Mouse (Mus musculus): ENCODE measurements around the gene Hoxd8. TPM values are rescaled to one million over a fixed set of nuclear protein-coding genes. Genes with fewer than 3 reads are reported as not detected.

Gene Hoxd8
- polyA plus RNA-seq, 1 experiment from 2014 or later = not detected

GRCm38 (mm10) chr2:74732513-74733316 is 28.3 kb downstream of the Hoxd8 start:
- 1% methylated on average over 52 of the region's 52 CpGs for WGBS
- no peak overlapping the region for H3K27ac ChIP-seq
- no peak overlapping the region for H3K4me2 ChIP-seq

GRCm38 (mm10) chr2:74733317-74733661 is 28.9 kb downstream of the Hoxd8 start:
- H3K27ac ChIP-seq = no peak overlapping the region
- under 1% methylated on average over 16 of the region's 16 CpGs for WGBS
- H3K4me3 ChIP-seq (replicated peaks) = no peak overlapping the region
- ATAC-seq (ENCODE audit: low FRiP score) = no peak
- H3K36me3 ChIP-seq (replicated peaks) = no peaks in the 10 kb centered on the region
- peaks cover 98% of the 10 kb centered on the region for H3K27me3 ChIP-seq
- H3K4me1 ChIP-seq = 0 out of 2 replicates have a peak, but pooled peaks cover 14% of the 10 kb centered on the region
- no peak overlapping the region for H3K4me2 ChIP-seq
- no peaks in the 10 kb centered on the region for H3K9me3 ChIP-seq
- H3K9ac ChIP-seq = no peak overlapping the region

More at GRCm38 (mm10) chr2:74732513-74733316, 28.3 kb downstream of the Hoxd8 start:
- no peak for ATAC-seq (ENCODE audit: low FRiP score)
- Histone ChIP-seq H3K4me1 (0 out of 2 replicates have a peak, but pooled peaks cover 14% of the 10 kb centered on the region), H3K36me3 (replicated peaks) (no peaks in the 10 kb centered on the region), H3K9me3 (no peaks in the 10 kb centered on the region), H3K27me3 (peaks cover 98% of the 10 kb centered on the region), H3K9ac (no peak overlapping the region), H3K4me3 (replicated peaks) (0 out of 2 replicates have a peak overlapping the region, but pooled peaks have one; percentile 4)

GRCm38 (mm10) chr2:74733765-74734164 is 29.4 kb downstream of the Hoxd8 start:
- peaks cover 98% of the 10 kb centered on the region for H3K27me3 ChIP-seq
- H3K27ac ChIP-seq = no peak overlapping the region
- no peak for ATAC-seq (ENCODE audit: low FRiP score)
- WGBS = 2% methylated on average over 6 of the region's 6 CpGs
- no peaks in the 10 kb centered on the region for H3K36me3 ChIP-seq (replicated peaks)
- no peak overlapping the region for H3K4me3 ChIP-seq (replicated peaks)
- H3K4me1 ChIP-seq = 0 out of 2 replicates have a peak, but pooled peaks cover 14% of the 10 kb centered on the region
- H3K9ac ChIP-seq = no peak overlapping the region
- no peak overlapping the region for H3K4me2 ChIP-seq
- no peaks in the 10 kb centered on the region for H3K9me3 ChIP-seq

- Histone ChIP-seq H3K9ac (no peak overlapping the region), H3K27me3 (peaks cover 98% of the 10 kb centered on the region), H3K36me3 (replicated peaks) (no peaks in the 10 kb centered on the region), H3K27ac (no peak overlapping the region), H3K4me3 (replicated peaks) (no peak overlapping the region), H3K4me1 (0 out of 2 replicates have a peak, but pooled peaks cover 14% of the 10 kb centered on the region), H3K4me2 (no peak overlapping the region), H3K9me3 (no peaks in the 10 kb centered on the region)
- no peak for ATAC-seq (ENCODE audit: low FRiP score)
- 1% methylated on average over 13 of the region's 13 CpGs for WGBS
These were observed 30.0 kb downstream of the Hoxd8 start for GRCm38 (mm10) chr2:74734451-74734850.

GRCm38 (mm10) chr2:74734996-74735811 is 30.8 kb downstream of the Hoxd8 start:
- H3K27me3 ChIP-seq = peaks cover 100% of the 10 kb centered on the region
- H3K27ac ChIP-seq = no peak overlapping the region
- no peak overlapping the region for H3K4me3 ChIP-seq (replicated peaks)
- 0 out of 2 replicates have a peak, but pooled peaks cover 14% of the 10 kb centered on the region for H3K4me1 ChIP-seq
- no peaks in the 10 kb centered on the region for H3K9me3 ChIP-seq
- no peak overlapping the region for H3K4me2 ChIP-seq
- H3K36me3 ChIP-seq (replicated peaks) = no peaks in the 10 kb centered on the region
- 2% methylated on average over 27 of the region's 27 CpGs for WGBS
- no peak overlapping the region for H3K9ac ChIP-seq
- ATAC-seq (ENCODE audit: low FRiP score) = no peak

GRCm38 (mm10) chr2:74735851-74736687 is 31.7 kb downstream of the Hoxd8 start:
- Histone ChIP-seq H3K9me3 (no peaks in the 10 kb centered on the region), H3K4me2 (peak overlapping the region; percentile 33), H3K4me3 (replicated peaks) (no peak overlapping the region), H3K27ac (no peak overlapping the region), H3K36me3 (replicated peaks) (no peaks in the 10 kb centered on the region), H3K9ac (no peak overlapping the region), H3K27me3 (peaks cover 100% of the 10 kb centered on the region), H3K4me1 (0 out of 2 replicates have a peak, but pooled peaks cover 14% of the 10 kb centered on the region)
- under 1% methylated on average over 42 of the region's 42 CpGs for WGBS
- ATAC-seq (ENCODE audit: low FRiP score) = no peak

GRCm38 (mm10) chr2:74736688-74737577 is 32.5 kb downstream of the Hoxd8 start:
- no peaks in the 10 kb centered on the region for H3K36me3 ChIP-seq (replicated peaks)
- H3K27me3 ChIP-seq = peaks cover 100% of the 10 kb centered on the region
- H3K4me2 ChIP-seq = no peak overlapping the region
- H3K4me1 ChIP-seq = 0 out of 2 replicates have a peak, but pooled peaks cover 14% of the 10 kb centered on the region
- no peak for ATAC-seq (ENCODE audit: low FRiP score)
- H3K4me3 ChIP-seq (replicated peaks) = no peak overlapping the region
- H3K27ac ChIP-seq = no peak overlapping the region
- WGBS = 2% methylated on average over 15 of the region's 15 CpGs
- no peaks in the 10 kb centered on the region for H3K9me3 ChIP-seq
- no peak overlapping the region for H3K9ac ChIP-seq

GRCm38 (mm10) chr2:74737578-74738070 is 33.2 kb downstream of the Hoxd8 start:
- H3K36me3 ChIP-seq (replicated peaks) = no peaks in the 10 kb centered on the region
- no peak overlapping the region for H3K27ac ChIP-seq
- ATAC-seq (ENCODE audit: low FRiP score) = no peak
- 0 out of 2 replicates have a peak, but pooled peaks cover 12% of the 10 kb centered on the region for H3K4me1 ChIP-seq
- H3K27me3 ChIP-seq = peaks cover 99% of the 10 kb centered on the region
- H3K9ac ChIP-seq = no peak overlapping the region
- 1% methylated on average over 7 of the region's 7 CpGs for WGBS
- no peak overlapping the region for H3K4me3 ChIP-seq (replicated peaks)
- no peak overlapping the region for H3K4me2 ChIP-seq
- no peaks in the 10 kb centered on the region for H3K9me3 ChIP-seq

- no peak overlapping the region for H3K4me2 ChIP-seq
These were observed 34.4 kb downstream of the Hoxd8 start for GRCm38 (mm10) chr2:74738623-74739475.

GRCm38 (mm10) chr2:74739476-74739800 is 35.0 kb downstream of the Hoxd8 start:
- WGBS = 5% methylated on average over 2 of the region's 2 CpGs
- no peaks in the 10 kb centered on the region for H3K9me3 ChIP-seq
- no peak overlapping the region for H3K4me2 ChIP-seq
- H3K36me3 ChIP-seq (replicated peaks) = no peaks in the 10 kb centered on the region
- 0 out of 2 replicates have a peak, but pooled peaks cover 7% of the 10 kb centered on the region for H3K4me1 ChIP-seq
- H3K4me3 ChIP-seq (replicated peaks) = no peak overlapping the region
- no peak overlapping the region for H3K9ac ChIP-seq
- H3K27ac ChIP-seq = no peak overlapping the region
- peaks cover 97% of the 10 kb centered on the region for H3K27me3 ChIP-seq
- no peak for ATAC-seq (ENCODE audit: low FRiP score)

More at GRCm38 (mm10) chr2:74738623-74739475, 34.4 kb downstream of the Hoxd8 start:
- Histone ChIP-seq H3K27me3 (peaks cover 97% of the 10 kb centered on the region), H3K27ac (no peak overlapping the region), H3K9me3 (no peaks in the 10 kb centered on the region), H3K36me3 (replicated peaks) (no peaks in the 10 kb centered on the region), H3K4me3 (replicated peaks) (no peak overlapping the region), H3K4me1 (0 out of 2 replicates have a peak, but pooled peaks cover 7% of the 10 kb centered on the region), H3K9ac (no peak overlapping the region)
- under 1% methylated on average over 20 of the region's 20 CpGs for WGBS
- ATAC-seq (ENCODE audit: low FRiP score) = no peak

Measured in forebrain, embryonic 12.5 days (tissue).